Mouse (Mus musculus) megakaryocyte, embryonic 14.5 days (primary cell): Measurements from ENCODE around the gene Fnbp1.

Experiments used
- FLI1 ChIP-seq: IDR thresholded peaks from 2 replicates; pipeline ENCODE4 v1.6.1; 2012; ENCODE audit warnings: low read length, inconsistent platforms, mixed read lengths
- GATA1 ChIP-seq: IDR thresholded peaks from 3 replicates; pipeline ENCODE4 v1.6.1; 2012; ENCODE audit warnings: mixed read lengths, low read length, inconsistent platforms, borderline replicate concordance

DNA sequence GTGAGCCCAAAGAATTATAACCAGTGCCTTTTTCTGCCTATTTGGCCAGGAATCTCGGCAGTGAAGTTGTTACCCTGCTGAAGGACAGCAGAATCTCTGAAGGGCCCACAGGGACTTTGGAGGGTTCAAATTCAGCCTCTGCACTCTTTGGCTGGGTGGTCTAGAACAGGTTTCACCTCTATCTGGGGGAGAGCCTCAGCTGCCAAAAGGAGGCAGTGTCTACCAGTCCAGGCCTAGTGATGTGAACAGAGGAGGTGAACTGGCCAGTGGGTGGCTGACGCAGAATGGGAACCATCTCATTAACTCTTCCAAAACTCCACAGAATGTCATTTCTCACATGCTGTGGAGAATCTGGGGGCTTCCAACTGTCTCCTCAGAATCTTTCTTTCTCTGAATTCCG lies 697 bp upstream of the Fnbp1 start:
- TF ChIP-seq GATA1 (no peak), FLI1 (no peak)
